Mouse (Mus musculus) heart, postnatal 0 days (tissue): ENCODE data around the gene Wdhd1. TPM values are rescaled to one million over a fixed set of nuclear protein-coding genes. Genes with fewer than 3 reads are reported as not detected.
"Not testable (repeated sequence)": the region's sequence is repeated elsewhere in the genome, so short reads cannot be mapped to it uniquely, and the experiment has no call there.

Source experiments
- ATAC-seq: fragments of 200-750 bp; cut with Nextera tagmentation; 2 replicates; pipeline ENCODE4 v1.8.0; 2017; ENCODE audit warnings: low read depth, moderate number of reproducible peaks, moderate library complexity; ENCODE audit not compliant: insufficient read depth
- DNase-seq: peaks from one replicate; pipeline ENCODE4 v3.0.0-alpha.2; 2016; ENCODE audit warnings: low spot score
- H3K27ac ChIP-seq: fragments of 300-500 bp; sonication (generic); 2 replicates; pipeline ENCODE4 v1.5.1; 2014; ENCODE audit warnings: low read depth, mild to moderate bottlenecking
- H3K27me3 ChIP-seq: fragments of 300-500 bp; sonication (generic); 2 replicates; pipeline ENCODE4 v1.6.1; 2014; ENCODE audit warnings: low read length, mixed read lengths; ENCODE audit not compliant: control insufficient read depth, insufficient read depth
- H3K36me3 ChIP-seq: fragments of 300-500 bp; sonication (generic); replicated peaks from 2 replicates; pipeline ENCODE4 v1.6.1; 2014; ENCODE audit warnings: low read length, mixed read lengths; ENCODE audit not compliant: control insufficient read depth, insufficient read depth
- H3K4me1 ChIP-seq: fragments of 300-500 bp; sonication (generic); 2 replicates; pipeline ENCODE4 v1.6.1; 2014; ENCODE audit warnings: antibody characterized with exemption; ENCODE audit not compliant: control insufficient read depth, insufficient read depth
- H3K4me2 ChIP-seq: fragments of 300-500 bp; sonication (generic); 2 replicates; pipeline ENCODE4 v1.6.1; 2014; ENCODE audit warnings: low read depth, mild to moderate bottlenecking, low read length, moderate library complexity
- H3K4me3 ChIP-seq: fragments of 300-500 bp; sonication (generic); 2 replicates; pipeline ENCODE4 v1.5.1; 2014; ENCODE audit warnings: low read depth, low read length
- H3K9ac ChIP-seq: fragments of 300-500 bp; sonication (generic); replicated peaks from 2 replicates; pipeline ENCODE4 v1.6.1; 2014; ENCODE audit warnings: low read depth, low read length, mixed read lengths
- H3K9me3 ChIP-seq: fragments of 300-500 bp; sonication (generic); replicated peaks from 2 replicates; pipeline ENCODE4 v1.6.1; 2016; ENCODE audit warnings: low read length; ENCODE audit not compliant: control insufficient read depth
- CTCF ChIP-seq: IDR thresholded peaks from 2 replicates; pipeline ENCODE4 v1.5.1; 2016; ENCODE audit warnings: antibody characterized with exemption, control low read depth, low read depth
- EP300 ChIP-seq: IDR thresholded peaks from 2 replicates; pipeline ENCODE4 v1.6.1; 2016; ENCODE audit warnings: antibody characterized with exemption, low read depth
- WGBS: fragments of 180-500 bp; shearing (Covaris S2); extraction: QIAGEN DNeasy Blood & Tissue Kit; methylation state at CpG from one replicate; pipeline ENCODE4 v1.1.7; 2014; 5-methylcytosine and 5-hydroxymethylcytosine counted together
- polyA plus RNA-seq: library from polyadenylated mRNA; unstranded; fragments of >200 nt; fragmentation: Nextera tagmentation; extraction: Ambion mirVana; gene quantifications from 2 replicates; pipeline ENCODE4 v1.2.1, GENCODE M21; 2015
- total RNA-seq: library from RNA; depleted of rRNA; stranded (reverse); fragments of >200 nt; gene quantifications from 2 replicates; pipeline ENCODE4 v1.2.3, GENCODE M21; 2014; ENCODE audit warnings: low replicate concordance; rRNA removed

Gene Wdhd1
- 3.1 and 3.9 TPM in 2 replicates for total RNA-seq
- polyA plus RNA-seq, result 3.9 and 4.5 TPM in 2 replicates

- WGBS, result under 1% methylated on average over 74 of the region's 77 CpGs
These were observed at the start of gene Wdhd1, which contains the start of gene Socs4 for GRCm38 (mm10) chr14:47276637-47277393. Gene Wdhd1, minus strand, starts transcription at chr14:47276857. Gene Socs4, plus strand, starts transcription at chr14:47276931.

DNA sequence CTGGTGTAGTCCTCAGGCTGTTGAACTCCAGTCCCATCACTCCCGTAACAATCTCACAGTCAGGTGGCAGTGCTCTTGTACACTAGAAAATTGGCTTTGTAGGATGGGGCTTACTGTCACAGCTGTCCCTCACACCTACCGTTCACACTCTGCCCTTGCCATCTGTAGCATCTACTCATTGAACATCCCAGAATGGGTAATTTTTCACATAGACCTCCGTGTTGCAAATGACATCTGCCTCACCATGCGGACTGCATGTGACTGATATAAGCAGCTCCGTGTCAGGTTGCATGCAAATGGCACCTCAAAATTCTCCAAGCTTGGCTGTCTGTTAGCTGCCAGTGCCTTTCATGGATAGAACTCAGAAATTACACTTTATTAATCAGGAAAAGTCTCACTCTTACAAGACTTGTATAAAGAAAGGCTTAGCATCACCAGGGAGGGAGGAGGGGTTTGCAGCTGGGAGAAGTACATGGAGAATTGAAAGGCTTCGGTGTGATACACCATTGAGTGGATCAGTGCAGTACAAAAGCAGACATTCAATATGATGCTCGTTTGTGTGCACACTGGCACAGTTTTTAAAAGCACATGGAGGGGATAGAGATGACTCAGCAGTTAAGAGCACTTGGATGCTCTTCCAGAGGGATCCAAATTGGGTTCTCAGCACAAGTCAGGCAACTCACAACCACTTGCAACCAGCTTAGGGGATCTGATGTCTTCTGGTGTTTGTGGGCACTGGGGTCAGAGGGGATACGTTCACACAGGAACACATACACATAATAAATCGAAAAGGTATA lies 49.5 kb upstream of the Wdhd1 start:
- Histone ChIP-seq H3K4me1 (no peaks in the 10 kb centered on the region), H3K9me3 (no peaks in the 10 kb centered on the region), H3K27ac (no peak overlapping the region), H3K27me3 (no peaks in the 10 kb centered on the region), H3K36me3 (0 out of 2 replicates have a peak, but pooled peaks cover 4% of the 10 kb centered on the region), H3K9ac (no peak overlapping the region), H3K4me2 (no peak overlapping the region), H3K4me3 (no peak overlapping the region)
- no peak for DNase-seq
- 79% methylated on average over 9 of the region's 9 CpGs for WGBS
- TF ChIP-seq CTCF (no peak), EP300 (no peak)
- ATAC-seq, result no peak

More at GRCm38 (mm10) chr14:47276637-47277393, at the start of gene Wdhd1, which contains the start of gene Socs4:
- Histone ChIP-seq H3K27ac (peak within 1 kb of the TSS; percentile 94), H3K9me3 (no peaks in the 10 kb centered on the region), H3K9ac (peak within 1 kb of the TSS; percentile 80), H3K4me3 (peak within 1 kb of the TSS; percentile 88), H3K27me3 (no peaks in the 10 kb centered on the region), H3K4me2 (peak within 1 kb of the TSS; percentile 99), H3K4me1 (peaks cover 10% of the 10 kb centered on the region; the same call in 1 of the 2 replicates), H3K36me3 (peaks cover 6% of the 10 kb centered on the region)
- peak; percentile 97 for ATAC-seq
- TF ChIP-seq CTCF, result no peak
- TF ChIP-seq EP300, result no peak
- DNase-seq, result peak; percentile 88

DNA sequence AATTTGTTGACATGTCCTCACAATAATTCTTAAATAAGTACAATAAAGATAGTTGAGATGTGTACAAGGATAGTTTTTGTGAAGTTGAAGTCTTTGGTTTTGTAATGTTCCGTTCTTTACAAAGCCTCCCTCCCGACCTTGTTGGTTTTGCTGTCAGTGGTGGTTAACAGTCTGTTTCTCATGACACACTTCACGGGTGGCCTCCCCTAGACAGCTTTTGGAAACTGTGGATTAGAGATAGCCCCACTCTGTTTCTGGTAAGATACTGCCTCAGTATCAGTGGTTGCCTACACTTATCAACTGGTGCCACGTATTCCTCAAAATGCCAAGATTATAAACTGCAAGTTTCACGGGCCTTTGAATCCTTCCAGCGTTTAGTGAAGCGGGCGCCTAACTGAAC lies 44.9 kb upstream of the Wdhd1 start:
- H3K4me3 ChIP-seq, DNase-seq, H3K27me3 ChIP-seq, H3K4me2 ChIP-seq, H3K9ac ChIP-seq, ATAC-seq, H3K4me1 ChIP-seq, H3K27ac ChIP-seq, H3K9me3 ChIP-seq: not testable (repeated sequence)
- 78% methylated on average over 5 of the region's 8 CpGs for WGBS
- peaks cover 26% of the 10 kb centered on the region for H3K36me3 ChIP-seq

DNA sequence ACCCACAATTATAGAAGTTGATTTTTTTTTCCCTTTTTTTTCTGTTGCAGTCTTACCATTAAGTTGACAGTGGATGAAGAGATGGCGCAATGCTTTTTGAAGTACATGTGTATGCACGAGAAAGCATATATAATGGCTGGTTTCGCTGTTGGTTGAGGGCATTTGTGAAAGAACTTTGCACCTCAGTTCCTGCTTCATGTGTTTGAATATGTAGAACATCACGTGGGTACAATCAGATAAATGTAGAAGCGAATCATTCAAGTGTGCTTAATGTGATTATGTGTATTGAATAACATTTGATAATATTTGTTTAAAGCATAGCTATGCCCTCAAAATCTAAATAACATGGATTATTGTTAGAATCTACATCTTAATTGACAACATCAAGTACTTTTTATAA lies 42.7 kb upstream of the Wdhd1 start:
- no peak overlapping the region for H3K4me3 ChIP-seq
- no peak overlapping the region for H3K4me2 ChIP-seq
- H3K27ac ChIP-seq, result no peak overlapping the region
- WGBS, result 85% methylated on average over 5 of the region's 5 CpGs
- H3K4me1 ChIP-seq, result no peaks in the 10 kb centered on the region
- TF ChIP-seq EP300 (no peak), CTCF (no peak)
- DNase-seq, result no peak
- no peak overlapping the region for H3K9ac ChIP-seq
- no peak for ATAC-seq
- H3K36me3 ChIP-seq, result peaks cover 33% of the 10 kb centered on the region
- H3K27me3 ChIP-seq, result no peaks in the 10 kb centered on the region
- no peaks in the 10 kb centered on the region for H3K9me3 ChIP-seq

DNA sequence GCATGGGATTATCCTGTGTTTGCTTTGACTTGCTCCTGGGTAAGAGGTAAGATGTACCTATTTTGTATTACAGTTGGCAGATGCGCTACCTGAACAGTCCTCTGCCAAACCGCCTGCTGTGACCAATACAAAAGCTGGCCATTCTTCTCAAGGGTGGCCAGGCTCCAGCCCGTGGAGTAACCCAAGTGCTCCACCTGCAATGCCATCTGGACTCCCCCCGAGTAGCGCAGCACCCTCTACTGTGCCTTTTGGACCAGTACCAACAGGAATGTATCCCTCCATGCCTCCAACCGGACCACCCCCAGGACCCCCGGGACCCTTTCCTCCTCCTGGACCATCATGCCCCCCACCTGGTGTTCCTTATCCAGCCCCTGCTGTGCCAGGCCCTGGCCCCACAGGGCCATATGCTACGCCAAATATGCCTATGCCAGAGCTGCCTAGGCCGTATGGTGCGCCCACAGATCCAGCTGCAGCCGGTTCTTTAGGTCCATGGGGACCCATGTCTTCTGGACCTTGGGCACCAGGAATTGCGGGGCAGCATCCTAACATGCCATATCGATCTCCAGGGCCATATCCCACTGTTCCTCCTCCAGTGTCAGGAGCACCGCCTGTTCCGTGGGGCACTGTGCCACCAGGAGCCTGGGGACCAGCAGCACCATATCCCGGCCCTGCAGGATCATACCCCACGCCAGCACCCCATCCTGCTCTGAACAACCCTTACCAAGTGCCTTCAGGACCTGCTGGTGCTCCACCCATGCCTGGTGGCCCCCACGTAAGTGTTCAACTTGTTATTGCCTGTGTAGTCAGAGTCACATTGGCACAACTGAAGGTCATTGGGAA lies 33.9 kb upstream of the Wdhd1 start:
- Histone ChIP-seq H3K4me2 (no peak overlapping the region), H3K27me3 (no peaks in the 10 kb centered on the region), H3K9ac (no peak overlapping the region), H3K27ac (no peak overlapping the region), H3K4me1 (no peaks in the 10 kb centered on the region), H3K9me3 (no peaks in the 10 kb centered on the region), H3K4me3 (no peak overlapping the region), H3K36me3 (peaks cover 52% of the 10 kb centered on the region)
- ATAC-seq (no peak), DNase-seq (no peak)
- TF ChIP-seq EP300 (no peak), CTCF (no peak)
- WGBS, result 95% methylated on average over 18 of the region's 18 CpGs
